Mouse (Mus musculus): Measurements from ENCODE around the gene Cyp26b1. TPM values are rescaled to one million over a fixed set of nuclear protein-coding genes. Genes with fewer than 3 reads are reported as not detected.

Gene Cyp26b1
- polyA plus RNA-seq, 1 experiment from 2014 or later = 9.0 TPM

GRCm38 (mm10) chr6:84580979-84581832 is 12.5 kb downstream of the Cyp26b1 start:
- Histone ChIP-seq H3K4me1 (ENCODE audit: control insufficient read depth, insufficient read depth, low read length) (peaks cover 9% of the 10 kb centered on the region), H3K9ac (replicated peaks; ENCODE audit: low read length) (no peak overlapping the region), H3K9me3 (replicated peaks; ENCODE audit: control insufficient read depth, low read length) (no peaks in the 10 kb centered on the region), H3K36me3 (replicated peaks; ENCODE audit: control insufficient read depth, insufficient read depth, low read depth, low read length) (no peaks in the 10 kb centered on the region; the same call in 1 of the 2 replicates), H3K4me3 (ENCODE audit: low read depth, low read length) (no peak overlapping the region), H3K27ac (replicated peaks; ENCODE audit: low read depth, low read length) (no peak overlapping the region), H3K4me2 (ENCODE audit: low read depth, low read length) (no peak overlapping the region), H3K27me3 (ENCODE audit: control insufficient read depth, insufficient read depth, low read length) (peaks cover 32% of the 10 kb centered on the region)
- WGBS = 56% methylated on average over 6 of the region's 6 CpGs
- no peak for DNase-seq (ENCODE audit: low spot score)
- no peak for ATAC-seq (replicated peaks; ENCODE audit: insufficient number of reproducible peaks, low FRiP score, low TSS enrichment, low read depth)

- ATAC-seq (replicated peaks; ENCODE audit: insufficient number of reproducible peaks, low FRiP score, low TSS enrichment, low read depth) (no peak), DNase-seq (ENCODE audit: low spot score) (no peak)
- 61% methylated on average over 8 of the region's 8 CpGs for WGBS
- no peaks in the 10 kb centered on the region; the same call in 1 of the 2 replicates for H3K36me3 ChIP-seq (replicated peaks; ENCODE audit: control insufficient read depth, insufficient read depth, low read depth, low read length)
- no peak overlapping the region for H3K4me3 ChIP-seq (ENCODE audit: low read depth, low read length)
- no peaks in the 10 kb centered on the region for H3K9me3 ChIP-seq (replicated peaks; ENCODE audit: control insufficient read depth, low read length)
- H3K27ac ChIP-seq (replicated peaks; ENCODE audit: low read depth, low read length) = no peak overlapping the region
- peaks cover 9% of the 10 kb centered on the region for H3K4me1 ChIP-seq (ENCODE audit: control insufficient read depth, insufficient read depth, low read length)
- peaks cover 26% of the 10 kb centered on the region for H3K27me3 ChIP-seq (ENCODE audit: control insufficient read depth, insufficient read depth, low read length)
- no peak overlapping the region for H3K4me2 ChIP-seq (ENCODE audit: low read depth, low read length)
- H3K9ac ChIP-seq (replicated peaks; ENCODE audit: low read length) = no peak overlapping the region
Measured at GRCm38 (mm10) chr6:84579508-84579907, 14.2 kb downstream of the Cyp26b1 start.

GRCm38 (mm10) chr6:84578928-84579327 is 14.8 kb downstream of the Cyp26b1 start:
- Histone ChIP-seq H3K36me3 (replicated peaks; ENCODE audit: control insufficient read depth, insufficient read depth, low read depth, low read length) (no peaks in the 10 kb centered on the region; the same call in 1 of the 2 replicates), H3K27ac (replicated peaks; ENCODE audit: low read depth, low read length) (no peak overlapping the region), H3K9ac (replicated peaks; ENCODE audit: low read length) (no peak overlapping the region), H3K27me3 (ENCODE audit: control insufficient read depth, insufficient read depth, low read length) (peaks cover 20% of the 10 kb centered on the region), H3K4me3 (ENCODE audit: low read depth, low read length) (no peak overlapping the region), H3K4me1 (ENCODE audit: control insufficient read depth, insufficient read depth, low read length) (peaks cover 8% of the 10 kb centered on the region; the same call in 1 of the 2 replicates), H3K4me2 (ENCODE audit: low read depth, low read length) (no peak overlapping the region), H3K9me3 (replicated peaks; ENCODE audit: control insufficient read depth, low read length) (no peaks in the 10 kb centered on the region)
- ATAC-seq (replicated peaks; ENCODE audit: insufficient number of reproducible peaks, low FRiP score, low TSS enrichment, low read depth) (no peak), DNase-seq (ENCODE audit: low spot score) (peak; percentile 69)
- 15% methylated on average over 5 of the region's 5 CpGs for whole genome bisulfite sequencing

- no peaks in the 10 kb centered on the region for H3K9me3 ChIP-seq (replicated peaks; ENCODE audit: control insufficient read depth, low read length)
- no peaks in the 10 kb centered on the region; the same call in 1 of the 2 replicates for H3K36me3 ChIP-seq (replicated peaks; ENCODE audit: control insufficient read depth, insufficient read depth, low read depth, low read length)
- H3K4me3 ChIP-seq (ENCODE audit: low read depth, low read length) = no peak overlapping the region
- no peak for DNase-seq (ENCODE audit: low spot score)
- no peaks in the 10 kb centered on the region for H3K4me1 ChIP-seq (ENCODE audit: control insufficient read depth, insufficient read depth, low read length)
- H3K27me3 ChIP-seq (ENCODE audit: control insufficient read depth, insufficient read depth, low read length) = peaks cover 15% of the 10 kb centered on the region
- no peak overlapping the region for H3K27ac ChIP-seq (replicated peaks; ENCODE audit: low read depth, low read length)
- H3K9ac ChIP-seq (replicated peaks; ENCODE audit: low read length) = no peak overlapping the region
- ATAC-seq (replicated peaks; ENCODE audit: insufficient number of reproducible peaks, low FRiP score, low TSS enrichment, low read depth) = no peak
- WGBS = 32% methylated on average over 4 of the region's 4 CpGs
- H3K4me2 ChIP-seq (ENCODE audit: low read depth, low read length) = no peak overlapping the region
Measured at GRCm38 (mm10) chr6:84577898-84578297, 15.8 kb downstream of the Cyp26b1 start.

GRCm38 (mm10) chr6:84573905-84574660 is 19.6 kb downstream of the Cyp26b1 start:
- DNase-seq (ENCODE audit: low spot score) (peak; percentile 62), ATAC-seq (replicated peaks; ENCODE audit: insufficient number of reproducible peaks, low FRiP score, low TSS enrichment, low read depth) (no peak)
- Histone ChIP-seq H3K27me3 (ENCODE audit: control insufficient read depth, insufficient read depth, low read length) (no peaks in the 10 kb centered on the region; the same call in 1 of the 2 replicates), H3K27ac (replicated peaks; ENCODE audit: low read depth, low read length) (no peak overlapping the region), H3K4me3 (ENCODE audit: low read depth, low read length) (no peak overlapping the region), H3K4me1 (ENCODE audit: control insufficient read depth, insufficient read depth, low read length) (peaks cover 4% of the 10 kb centered on the region; the same call in 1 of the 2 replicates), H3K36me3 (replicated peaks; ENCODE audit: control insufficient read depth, insufficient read depth, low read depth, low read length) (no peaks in the 10 kb centered on the region; the same call in 1 of the 2 replicates), H3K4me2 (ENCODE audit: low read depth, low read length) (peak overlapping the region; percentile 29; the same call in 1 of the 2 replicates), H3K9ac (replicated peaks; ENCODE audit: low read length) (no peak overlapping the region), H3K9me3 (replicated peaks; ENCODE audit: control insufficient read depth, low read length) (no peaks in the 10 kb centered on the region)
- 26% methylated on average over 25 of the region's 25 CpGs for WGBS

GRCm38 (mm10) chr6:84570039-84570438 is 23.7 kb downstream of the Cyp26b1 start:
- H3K27me3 ChIP-seq (ENCODE audit: control insufficient read depth, insufficient read depth, low read length) = no peaks in the 10 kb centered on the region; the same call in 1 of the 2 replicates
- no peak overlapping the region for H3K27ac ChIP-seq (replicated peaks; ENCODE audit: low read depth, low read length)
- no peak overlapping the region for H3K9ac ChIP-seq (replicated peaks; ENCODE audit: low read length)
- no peak overlapping the region for H3K4me2 ChIP-seq (ENCODE audit: low read depth, low read length)
- peaks cover 4% of the 10 kb centered on the region; the same call in 1 of the 2 replicates for H3K4me1 ChIP-seq (ENCODE audit: control insufficient read depth, insufficient read depth, low read length)
- ATAC-seq (replicated peaks; ENCODE audit: insufficient number of reproducible peaks, low FRiP score, low TSS enrichment, low read depth) (no peak; the same call in 1 of the 2 replicates), DNase-seq (ENCODE audit: low spot score) (no peak)
- no peaks in the 10 kb centered on the region for H3K9me3 ChIP-seq (replicated peaks; ENCODE audit: control insufficient read depth, low read length)
- H3K4me3 ChIP-seq (ENCODE audit: low read depth, low read length) = no peak overlapping the region
- no peaks in the 10 kb centered on the region for H3K36me3 ChIP-seq (replicated peaks; ENCODE audit: control insufficient read depth, insufficient read depth, low read depth, low read length)
- WGBS = 56% methylated on average over 3 of the region's 3 CpGs

- no peaks in the 10 kb centered on the region for H3K9me3 ChIP-seq (replicated peaks; ENCODE audit: control insufficient read depth, low read length)
- H3K9ac ChIP-seq (replicated peaks; ENCODE audit: low read length) = no peak overlapping the region
- H3K27ac ChIP-seq (replicated peaks; ENCODE audit: low read depth, low read length) = no peak overlapping the region
- H3K4me2 ChIP-seq (ENCODE audit: low read depth, low read length) = no peak overlapping the region
- no peaks in the 10 kb centered on the region for H3K36me3 ChIP-seq (replicated peaks; ENCODE audit: control insufficient read depth, insufficient read depth, low read depth, low read length)
- no peaks in the 10 kb centered on the region; the same call in 1 of the 2 replicates for H3K27me3 ChIP-seq (ENCODE audit: control insufficient read depth, insufficient read depth, low read length)
- ATAC-seq (replicated peaks; ENCODE audit: insufficient number of reproducible peaks, low FRiP score, low TSS enrichment, low read depth) = no peak
- peak; percentile 9 for DNase-seq (ENCODE audit: low spot score)
- no peak overlapping the region for H3K4me3 ChIP-seq (ENCODE audit: low read depth, low read length)
- H3K4me1 ChIP-seq (ENCODE audit: control insufficient read depth, insufficient read depth, low read length) = peaks cover 4% of the 10 kb centered on the region; the same call in 1 of the 2 replicates
Measured at GRCm38 (mm10) chr6:84569590-84569989, 24.1 kb downstream of the Cyp26b1 start.

Measured in embryonic facial prominence, embryonic 11.5 days (tissue).